7 mouse cellular contexts compared by ENCODE assay signal in the genomic region with DNA sequence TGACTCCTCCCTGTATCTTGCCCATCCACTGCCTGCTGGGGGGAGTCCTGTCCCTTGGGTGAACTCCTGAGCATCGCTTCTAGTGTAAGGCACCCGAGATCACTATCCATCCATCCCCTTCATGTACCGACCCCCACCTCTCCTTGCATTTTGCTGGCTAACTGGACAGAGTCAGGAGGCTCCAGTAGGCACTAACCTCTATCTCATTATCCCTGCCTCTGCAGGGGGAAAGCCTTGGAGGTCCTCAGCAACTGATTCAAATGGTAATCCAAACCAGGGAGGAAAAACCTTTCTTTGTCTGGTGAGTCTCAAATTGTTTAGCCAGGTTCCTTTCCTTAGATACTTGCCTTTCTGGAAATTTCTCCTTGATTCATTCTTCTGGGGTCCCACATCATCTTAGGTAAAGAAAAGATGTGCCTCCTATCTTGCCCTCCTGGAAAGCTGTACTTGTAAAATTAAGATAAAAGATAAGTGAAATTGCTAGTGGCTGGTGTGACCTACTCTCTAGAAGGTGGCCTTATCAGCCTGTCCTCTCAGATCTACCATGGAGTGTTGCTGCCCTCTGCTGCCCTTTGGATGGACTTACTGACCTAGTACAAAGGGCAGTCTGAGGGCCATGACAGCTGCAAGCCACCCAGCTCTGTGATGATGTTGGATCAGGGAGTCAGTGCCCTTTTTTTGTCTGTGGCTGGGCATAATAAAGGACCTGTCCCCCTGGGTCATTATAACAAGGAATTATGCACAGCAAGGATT. TPM values are rescaled to one million over a fixed set of nuclear protein-coding genes. Genes with fewer than 3 reads are reported as not detected.
DNase-seq lines count a peak whose midpoint lies in the region; ATAC-seq and TF ChIP-seq lines count a peak whose summit lies in the region.

No protein-coding gene starts in this region.

- H3K27me3 ChIP-seq in forebrain, embryonic 16.5 days (replicated peaks; ENCODE audit: control insufficient read depth, insufficient read depth, low read length): no peaks in the 10 kb centered on the region
- H3K27me3 ChIP-seq in hindbrain, embryonic 13.5 days: no peaks in the 10 kb centered on the region

- no peak overlapping the region for H3K9ac ChIP-seq in forebrain, embryonic 16.5 days (replicated peaks; ENCODE audit: low read depth, low read length)
- no peak overlapping the region for H3K9ac ChIP-seq in hindbrain, embryonic 13.5 days

- H3K36me3 ChIP-seq in forebrain, embryonic 16.5 days (ENCODE audit: control insufficient read depth, insufficient read depth): no peaks in the 10 kb centered on the region
- no peaks in the 10 kb centered on the region for H3K36me3 ChIP-seq in hindbrain, embryonic 13.5 days

- TF ChIP-seq POLR2A in bone marrow macrophage, adult 2 months (IDR thresholded peaks at IDR 0.05; ENCODE audit: borderline replicate concordance, low read depth, low read length): no peak

- DNase-seq in MEL-GATA-1-ER (ENCODE audit: extremely low read depth, low read depth): peak; percentile 64
- DNase-seq in left cerebral cortex, adult 18-20 months (ENCODE audit: low spot score in 2 of 2): peak; percentile 63 to 65
- DNase-seq in skeletal muscle tissue, adult 2 months (ENCODE audit: low read depth, low spot score): peak; percentile 83

- WGBS in forebrain, embryonic 16.5 days: 37% methylated on average over 3 of the region's 3 CpGs
- 46% methylated on average over 3 of the region's 3 CpGs for WGBS in hindbrain, embryonic 13.5 days

- no peak overlapping the region for H3K4me2 ChIP-seq in forebrain, embryonic 16.5 days (ENCODE audit: low read length)
- no peak overlapping the region for H3K4me2 ChIP-seq in hindbrain, embryonic 13.5 days

- H3K4me3 ChIP-seq in bone marrow macrophage, adult 2 months (ENCODE audit: insufficient read depth, low read length): no peak overlapping the region
- H3K4me3 ChIP-seq in forebrain, embryonic 16.5 days (replicated peaks; ENCODE audit: low read length): no peak overlapping the region
- H3K4me3 ChIP-seq in hindbrain, embryonic 13.5 days: no peak overlapping the region

- 0 out of 2 replicates have a peak, but pooled peaks have one; percentile 16 for TF ChIP-seq CTCF in bone marrow macrophage, adult 2 months (IDR thresholded peaks at IDR 0.05; ENCODE audit: low read depth, low read length)

- no peak overlapping the region for H3K27ac ChIP-seq in bone marrow macrophage, adult 2 months (ENCODE audit: insufficient read depth, low read depth, low read length)
- H3K27ac ChIP-seq in forebrain, embryonic 16.5 days (ENCODE audit: low read length): no peak overlapping the region
- H3K27ac ChIP-seq in hindbrain, embryonic 13.5 days: no peak overlapping the region

- H3K4me1 ChIP-seq in bone marrow macrophage, adult 2 months (ENCODE audit: control insufficient read depth, insufficient read depth, low read length): peaks cover 2% of the 10 kb centered on the region
- no peaks in the 10 kb centered on the region for H3K4me1 ChIP-seq in forebrain, embryonic 16.5 days (replicated peaks; ENCODE audit: control insufficient read depth, insufficient read depth, low read length)
- no peaks in the 10 kb centered on the region for H3K4me1 ChIP-seq in hindbrain, embryonic 13.5 days (replicated peaks)

- ATAC-seq in forebrain, embryonic 16.5 days: peak; percentile 70; the same call in 1 of the 2 replicates
- ATAC-seq in hindbrain, embryonic 13.5 days (ENCODE audit: low FRiP score): 0 out of 2 replicates have a peak, but pooled peaks have one; percentile 66
- peak; percentile 93 for ATAC-seq in megakaryocyte-erythroid progenitor cell, adult 5-6 weeks (replicated peaks; ENCODE audit: low FRiP score, low TSS enrichment, poor library complexity, severe bottlenecking)

- H3K9me3 ChIP-seq in forebrain, embryonic 16.5 days (ENCODE audit: control insufficient read depth, low read length): 0 out of 2 replicates have a peak, but pooled peaks cover 2% of the 10 kb centered on the region
- no peaks in the 10 kb centered on the region for H3K9me3 ChIP-seq in hindbrain, embryonic 13.5 days

RNA-seq across cellular contexts. Expression of gene Csf2, which starts 7.3 kb away (rescaled TPM):
- polyA plus RNA-seq in bone marrow macrophage, adult 2 months (2012; ENCODE audit: insufficient read depth, insufficient read length, missing spikeins): not detected in 2 replicates
- polyA plus RNA-seq in forebrain, embryonic 16.5 days (2015; fragmentation: Nextera tagmentation; extraction: Ambion mirVana): not detected in 2 replicates
- polyA plus RNA-seq in hindbrain, embryonic 13.5 days (2015; fragmentation: Nextera tagmentation; extraction: Ambion mirVana): not detected in 2 replicates
- total RNA-seq in left cerebral cortex, adult 18-20 months (2021): not detected
- total RNA-seq in megakaryocyte-erythroid progenitor cell, adult 5-6 weeks (2014; fragmentation: Nextera tagmentation): not detected in 2 replicates
- not detected in 2 replicates for total RNA-seq in megakaryocyte-erythroid progenitor cell, adult 5-6 weeks (2017)

RNA-seq across cellular contexts. Expression of gene Il3, which starts 10.3 kb away (rescaled TPM):
- not detected in 2 replicates for polyA plus RNA-seq in bone marrow macrophage, adult 2 months (2012; ENCODE audit: insufficient read depth, insufficient read length, missing spikeins)
- polyA plus RNA-seq in forebrain, embryonic 16.5 days (2015; fragmentation: Nextera tagmentation; extraction: Ambion mirVana): not detected in 2 replicates
- polyA plus RNA-seq in hindbrain, embryonic 13.5 days (2015; fragmentation: Nextera tagmentation; extraction: Ambion mirVana): not detected in 2 replicates
- not detected for total RNA-seq in left cerebral cortex, adult 18-20 months (2021)
- total RNA-seq in megakaryocyte-erythroid progenitor cell, adult 5-6 weeks (2014; fragmentation: Nextera tagmentation): not detected in 2 replicates
- total RNA-seq in megakaryocyte-erythroid progenitor cell, adult 5-6 weeks (2017): not detected in 2 replicates

RNA-seq across cellular contexts. Expression of gene Acsl6, which starts 46.8 kb away (rescaled TPM):
- not detected in 2 replicates for polyA plus RNA-seq in bone marrow macrophage, adult 2 months (2012; ENCODE audit: insufficient read depth, insufficient read length, missing spikeins)
- 38.5 and 40.9 TPM in 2 replicates for polyA plus RNA-seq in forebrain, embryonic 16.5 days (2015; fragmentation: Nextera tagmentation; extraction: Ambion mirVana)
- 39.6 and 40.4 TPM in 2 replicates for polyA plus RNA-seq in hindbrain, embryonic 13.5 days (2015; fragmentation: Nextera tagmentation; extraction: Ambion mirVana)
- total RNA-seq in left cerebral cortex, adult 18-20 months (2021): 100 to 1,000 TPM; 178 to 205 TPM
- 11.9 and 22.5 TPM in 2 replicates for total RNA-seq in megakaryocyte-erythroid progenitor cell, adult 5-6 weeks (2014; fragmentation: Nextera tagmentation)
- 20.0 and 23.1 TPM in 2 replicates for total RNA-seq in megakaryocyte-erythroid progenitor cell, adult 5-6 weeks (2017)

Comparison
In these comparisons a context has a peak if more than half of its experiments do, and no peak if none do; other contexts are left out.
1. RNA of gene Acsl6, which starts 46.8 kb away (polyA plus RNA-seq): 38.5 to 40.9 TPM in forebrain, embryonic 16.5 days and 39.6 to 40.4 TPM in hindbrain, embryonic 13.5 days; not detected in bone marrow macrophage, adult 2 months; every median in the first group is over 10 times any median in the second.
2. Peak in every context shown above with its lines, with median percentiles within 50 percentile points of each other: DNase-seq and ATAC-seq.